Mouse (Mus musculus) adrenal gland, postnatal 10 days (tissue): ENCODE measurements around the gene T2. TPM values are rescaled to one million over a fixed set of nuclear protein-coding genes. Genes with fewer than 3 reads are reported as not detected.
A peak's percentile ranks its signal among the peaks of the same experiment; 100 is the strongest.
"Not testable (repeated sequence)": the region's sequence is repeated elsewhere in the genome, so short reads cannot be mapped to it uniquely, and the experiment has no call there.

ENCODE experiments used
- DNase-seq: peaks from one replicate; pipeline ENCODE4 v3.0.0; 2021; ENCODE audit warnings: mixed read lengths
- long read RNA-seq, 2 experiments: library from polyadenylated mRNA; stranded (forward); transcript quantifications; one replicate each; pipeline ENCODE4 v2.0.0; 2021
- total RNA-seq, 2 experiments: library from RNA; stranded (reverse); gene quantifications; 2 replicates each; pipeline ENCODE4 v1.2.3; 2021

T2 gene
- total RNA-seq: under 1 TPM in 1 of 2 experiments, not detected in 1; 0.18 TPM
- long read RNA-seq, experiment 1: 0 reads
- long read RNA-seq, experiment 2: 0 reads

DNA sequence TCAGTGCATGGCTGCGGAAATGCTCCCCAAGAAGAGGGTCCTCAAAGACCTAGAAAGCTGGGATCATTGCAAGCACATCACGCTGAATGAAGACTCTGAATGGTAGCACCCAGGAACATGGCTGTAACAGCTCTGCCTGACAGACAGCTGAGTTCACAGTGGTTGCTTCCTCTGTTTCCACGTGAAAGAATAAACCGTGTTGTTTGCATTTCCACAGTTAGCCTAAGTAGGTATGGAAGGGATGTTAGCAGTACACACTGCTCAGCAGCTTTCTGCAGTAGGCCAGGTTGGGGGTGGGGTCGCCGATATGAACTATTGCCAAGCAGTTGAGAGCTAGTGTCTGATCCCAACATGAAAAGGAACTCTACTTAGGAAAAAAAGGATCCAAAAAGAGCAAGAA is at the start of gene T2:
TSS of gene T2 (plus strand) at position 301 of the 400 bp plus-strand sequence.
- no peak for DNase-seq

DNA sequence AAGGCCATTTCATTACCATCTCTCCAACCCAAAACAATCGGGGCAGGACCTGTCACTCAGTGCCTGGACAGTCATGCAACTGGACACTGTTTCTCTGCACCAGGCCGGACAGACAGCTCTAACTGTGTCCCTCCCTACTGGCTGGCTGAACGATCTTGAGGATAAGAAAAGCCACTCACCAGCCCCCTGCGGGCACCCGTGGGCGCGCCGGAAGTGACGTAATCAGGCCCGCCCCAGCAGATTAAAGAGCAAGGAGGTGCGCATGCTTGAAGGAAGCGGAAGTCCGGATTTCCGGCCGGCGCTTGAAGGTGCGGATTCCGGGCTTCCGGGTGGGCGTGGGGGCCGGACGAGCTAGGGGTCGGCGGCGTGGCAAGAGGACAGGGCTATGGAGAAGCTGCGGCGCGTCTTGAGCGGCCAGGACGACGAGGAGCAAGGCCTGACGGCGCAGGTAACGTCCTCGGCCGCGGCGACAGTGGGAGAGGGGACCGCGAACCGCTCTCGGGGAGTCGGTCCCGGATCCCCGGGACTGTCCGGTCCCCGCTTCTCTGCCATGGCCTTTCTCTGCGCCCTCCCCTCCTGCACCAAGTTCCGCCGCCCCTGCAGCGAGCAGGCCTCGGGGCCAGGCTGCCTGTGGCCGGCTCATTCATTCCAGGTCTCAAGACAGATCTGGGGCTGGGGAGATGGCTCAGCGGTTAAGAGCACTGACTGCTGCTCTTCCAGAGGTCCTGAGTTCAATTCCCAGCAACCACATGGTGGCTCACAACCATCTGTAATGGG is 44.8 kb upstream of the T2 start, which contains the start of gene Sft2d1:
TSS of gene Sft2d1 (plus strand) at position 265 of the 777 bp plus-strand sequence.
- peak; percentile 98 for DNase-seq

DNA sequence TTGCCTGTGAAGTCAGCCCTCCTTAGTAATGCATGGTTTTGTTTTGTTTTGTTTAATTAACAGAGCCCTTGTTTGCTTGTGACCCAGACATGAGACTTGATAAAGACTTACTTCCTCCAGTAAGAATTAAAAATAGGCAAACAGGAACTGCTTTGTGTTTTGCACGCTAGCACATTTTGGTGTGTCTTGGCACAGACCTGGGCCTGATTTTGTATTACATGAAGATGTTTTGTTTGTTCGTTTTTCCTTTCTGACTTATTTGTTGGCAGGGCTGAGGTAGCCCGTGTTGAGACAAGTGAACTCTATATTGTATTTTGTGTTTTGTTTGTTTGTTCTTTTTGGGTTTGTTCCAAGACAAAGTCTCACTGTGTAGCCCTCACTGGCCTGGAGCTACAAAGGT is 44.0 kb upstream of the T2 start:
- DNase-seq: no peak

DNA sequence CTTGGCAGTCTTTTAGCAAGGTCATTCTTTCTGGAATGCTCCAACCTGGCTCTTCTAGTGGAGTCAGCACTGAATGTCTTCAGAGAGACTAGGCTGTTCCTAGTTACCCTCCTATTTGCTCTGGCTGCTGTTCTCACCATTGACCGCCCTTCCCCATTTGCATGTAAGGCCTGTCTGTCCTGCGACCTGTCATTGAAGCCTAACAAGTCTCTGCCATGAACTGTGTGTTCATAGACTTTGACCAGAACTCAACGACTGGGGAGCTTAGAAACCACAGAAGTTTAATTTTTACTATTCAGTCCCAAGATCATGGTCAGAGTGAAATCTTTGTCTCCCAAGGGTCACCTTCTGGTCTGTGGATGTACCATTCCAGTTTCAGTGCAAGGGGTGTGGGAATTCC is 41.8 kb upstream of the T2 start:
- DNase-seq: no peak

DNA sequence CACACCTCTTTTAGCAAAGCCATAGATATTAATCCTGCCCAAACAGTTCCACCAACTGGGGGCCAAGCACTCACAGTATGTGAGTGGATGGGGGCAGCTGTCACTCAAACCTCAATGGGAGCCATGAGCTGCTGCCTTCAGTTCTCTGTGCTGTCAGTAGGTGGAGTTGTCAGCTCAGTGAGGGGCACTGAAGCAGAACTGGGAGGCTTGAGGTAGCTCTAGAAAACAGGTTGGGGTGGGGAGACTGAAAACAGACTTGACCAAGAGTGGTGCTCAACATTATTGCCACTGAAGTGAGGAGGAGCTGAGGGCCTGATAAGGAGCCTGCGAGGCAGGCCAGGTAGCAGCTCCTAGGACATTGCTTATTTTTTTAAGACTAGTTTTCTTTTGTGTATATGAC is 39.5 kb upstream of the T2 start:
- DNase-seq: no peak

DNA sequence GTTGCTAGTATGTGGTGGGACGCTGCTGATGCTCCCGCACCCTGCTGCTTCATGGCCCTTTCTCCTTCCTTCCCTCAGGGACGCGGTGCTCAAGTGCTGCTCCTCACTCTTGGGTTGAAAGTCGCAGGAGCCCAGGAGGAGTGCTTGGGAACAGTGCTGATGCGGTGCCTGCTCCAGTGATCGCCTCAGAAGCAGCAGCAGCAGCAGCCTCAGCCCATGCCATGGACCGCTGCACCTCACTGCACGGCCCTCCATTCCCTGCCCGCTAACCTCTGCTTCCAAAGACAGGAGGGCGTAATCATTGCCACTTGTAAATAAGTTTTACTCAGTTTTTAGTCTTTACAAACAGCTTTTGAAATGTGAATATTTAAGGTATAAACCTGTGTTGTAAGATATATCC is 28.9 kb upstream of the T2 start:
- DNase-seq: not testable (repeated sequence)

DNA sequence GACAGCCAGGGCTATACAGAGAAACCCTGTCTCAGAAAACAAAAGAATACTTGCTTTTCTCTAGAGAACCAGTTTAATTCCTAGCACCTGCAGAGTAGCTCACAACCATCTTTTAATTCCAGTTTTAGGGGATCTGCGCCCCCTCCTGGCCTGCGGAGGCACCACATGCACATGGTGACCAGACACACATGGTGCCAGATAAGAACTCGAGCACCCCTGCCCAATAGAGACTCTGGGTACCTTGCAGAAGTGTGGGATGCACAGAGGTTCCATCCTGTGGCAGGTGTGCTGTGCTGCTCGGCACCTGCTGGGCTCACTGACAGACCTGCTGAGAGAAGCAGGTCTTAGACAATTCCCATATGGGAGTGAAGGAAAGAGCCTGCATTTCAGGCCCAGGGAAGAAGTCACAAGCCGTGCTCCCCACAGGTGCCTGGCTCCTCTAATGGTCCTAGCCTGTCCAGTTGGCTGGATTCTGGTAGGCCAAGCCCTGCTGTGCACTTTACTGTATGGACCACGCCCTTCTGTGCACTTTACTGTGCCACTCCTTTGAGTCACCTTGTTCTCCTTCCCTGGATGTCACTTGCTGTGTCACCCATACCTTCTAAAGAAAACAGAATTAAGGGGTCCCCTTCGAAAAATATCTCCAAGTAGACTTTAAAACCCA is 27.1 kb upstream of the T2 start:
- DNase-seq: no peak

DNA sequence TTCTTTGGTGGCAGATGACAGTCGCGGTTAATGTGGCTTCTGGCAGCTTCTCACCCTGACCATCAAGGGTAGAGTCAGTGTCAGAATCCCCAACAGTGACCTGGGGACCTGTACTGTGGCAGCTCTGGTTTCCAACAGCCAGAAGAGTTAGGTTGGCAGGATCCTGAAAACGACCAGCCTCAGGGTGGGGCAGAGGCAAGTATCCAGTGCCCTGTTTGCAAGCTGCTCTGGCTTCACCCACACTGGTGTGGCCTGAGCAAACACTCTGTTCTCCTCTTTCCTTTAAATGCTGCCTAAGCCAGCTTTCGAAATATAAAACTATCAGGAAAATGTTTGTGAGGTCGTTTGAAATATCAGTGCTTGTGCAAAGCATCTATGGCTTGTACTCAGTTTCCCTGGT is 25.2 kb upstream of the T2 start:
- DNase-seq: no peak

DNA sequence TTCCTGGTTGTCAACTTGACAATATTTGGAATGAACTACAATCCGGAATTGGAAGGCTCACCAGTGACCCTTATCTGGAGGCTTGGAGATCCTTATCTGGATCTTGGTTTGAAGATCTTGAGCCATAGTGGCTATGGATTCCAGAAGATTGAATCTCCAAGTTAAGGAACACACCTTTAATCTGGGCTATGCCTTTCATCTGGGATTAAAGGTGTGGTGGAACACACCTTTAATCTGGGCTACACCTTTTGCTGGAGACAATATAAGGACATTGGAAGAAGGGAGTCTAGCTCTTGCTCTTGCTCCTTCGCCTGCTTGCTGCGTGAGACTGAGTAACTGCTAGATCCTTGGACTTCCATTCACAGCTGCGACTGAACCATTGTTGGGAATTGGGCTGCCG is 18.6 kb upstream of the T2 start, which contains the start of gene Prr18:
TSS of gene Prr18 (plus strand) at position 301 of the 400 bp plus-strand sequence.
- not testable (repeated sequence) for DNase-seq

DNA sequence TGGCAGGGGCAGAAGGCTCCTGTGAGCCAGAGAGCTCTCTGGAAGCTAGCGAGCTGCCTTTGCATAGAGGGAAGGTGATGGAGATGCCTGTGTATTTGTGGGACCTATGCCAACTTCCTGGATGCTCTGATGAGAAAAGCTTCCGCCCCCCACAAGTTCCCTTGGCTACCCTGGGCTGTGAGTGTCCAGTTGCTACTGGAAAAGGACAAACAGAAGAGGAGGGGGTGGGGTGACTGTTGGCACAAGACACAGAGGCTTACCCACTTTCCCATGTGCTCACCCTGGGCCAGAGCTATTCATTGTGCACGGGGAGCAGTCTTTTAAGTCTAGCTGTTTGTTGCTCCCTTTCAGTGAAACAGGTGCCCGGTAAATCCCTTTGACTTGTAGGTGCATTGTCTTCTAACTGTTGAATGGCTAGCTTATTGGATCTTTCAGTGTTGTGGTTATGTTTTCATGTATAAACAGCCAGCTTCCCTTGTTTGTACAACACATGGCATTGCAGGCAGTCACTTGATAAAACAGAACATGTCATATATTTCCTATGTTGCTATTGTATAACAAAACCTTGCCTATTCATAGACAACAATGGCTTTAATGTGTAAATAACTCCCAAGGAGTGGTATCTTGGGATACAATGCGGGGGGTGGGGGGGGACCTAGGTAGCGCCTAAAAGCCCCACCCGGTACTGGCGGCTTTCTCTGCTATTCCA is 16.0 kb upstream of the T2 start:
- DNase-seq: no peak

DNA sequence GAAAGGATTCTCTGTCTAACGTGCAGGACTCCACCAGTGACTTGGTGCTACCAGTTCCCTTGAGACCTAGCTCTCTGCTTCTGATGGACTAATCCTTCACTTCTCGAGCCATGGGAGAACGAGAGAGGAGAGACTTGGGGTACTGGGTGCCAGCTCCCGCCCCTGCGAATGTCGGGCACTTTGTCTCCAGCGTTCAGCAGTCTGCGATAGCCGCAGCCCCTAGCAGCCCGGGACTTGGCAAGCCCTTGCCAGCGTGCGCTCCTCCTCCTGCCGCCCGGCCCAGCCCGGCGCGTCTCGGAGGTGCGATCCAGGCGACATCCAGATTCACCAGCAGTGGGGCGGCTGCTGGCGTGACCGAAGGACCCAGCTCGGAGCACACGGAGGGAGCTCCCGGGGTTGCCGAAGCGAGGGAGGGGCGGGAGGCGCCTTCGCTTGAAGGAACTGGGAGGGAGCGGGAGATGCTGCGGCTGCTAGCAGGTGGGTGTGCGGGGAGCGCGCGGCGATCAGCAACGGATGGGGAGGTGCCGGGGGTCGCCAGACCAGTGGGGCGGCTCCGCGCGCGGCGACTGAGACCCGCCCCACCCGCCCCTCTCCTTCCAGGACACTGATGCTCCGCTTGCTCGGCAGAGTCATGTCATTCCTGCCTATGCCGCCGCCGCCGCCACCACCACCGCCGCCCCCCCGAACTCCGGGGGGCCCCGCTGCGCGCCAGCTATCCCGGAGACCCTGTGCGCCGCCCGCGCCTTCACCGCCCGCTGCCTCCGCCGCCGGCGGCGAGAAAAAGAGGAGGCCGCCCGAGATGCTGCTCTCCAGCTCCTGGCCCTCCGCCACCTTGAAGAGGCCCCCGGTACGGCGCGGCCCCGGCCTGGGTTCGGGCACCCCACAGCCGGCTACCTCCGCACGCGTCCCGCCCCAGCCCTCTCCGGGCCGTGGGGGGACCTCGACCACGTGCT is 15.1 kb upstream of the T2 start:
- peak; percentile 42 for DNase-seq

DNA sequence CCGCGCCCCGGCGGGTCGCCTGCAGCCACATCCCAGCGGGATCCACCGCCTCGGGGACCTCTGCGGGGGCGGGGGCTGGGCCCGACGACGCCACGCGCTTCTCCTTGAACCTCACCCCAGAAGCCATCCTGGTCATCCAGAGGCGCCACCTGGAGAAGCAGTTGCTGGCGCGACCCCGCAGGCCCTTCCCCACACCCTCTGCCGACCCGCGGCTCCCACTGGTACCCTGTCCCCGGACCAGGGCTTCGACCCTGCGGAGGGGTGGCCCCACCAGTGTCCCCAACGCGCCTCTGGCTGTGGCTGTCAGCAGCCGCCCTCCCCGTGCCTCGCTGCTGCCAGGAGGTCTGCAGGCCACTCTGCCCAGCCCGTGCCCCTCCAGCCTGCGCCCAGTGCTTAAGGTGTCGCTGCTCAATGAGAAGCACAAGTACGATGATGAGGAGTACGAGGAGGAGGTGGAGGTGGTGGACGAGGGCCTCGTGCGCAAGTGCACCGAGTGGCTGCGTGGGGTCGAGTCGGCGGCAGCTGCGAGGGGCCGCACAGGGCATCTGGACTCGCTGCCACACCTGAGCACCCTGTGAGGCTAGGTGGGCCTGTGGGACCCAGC is 14.3 kb upstream of the T2 start:
- DNase-seq: no peak

DNA sequence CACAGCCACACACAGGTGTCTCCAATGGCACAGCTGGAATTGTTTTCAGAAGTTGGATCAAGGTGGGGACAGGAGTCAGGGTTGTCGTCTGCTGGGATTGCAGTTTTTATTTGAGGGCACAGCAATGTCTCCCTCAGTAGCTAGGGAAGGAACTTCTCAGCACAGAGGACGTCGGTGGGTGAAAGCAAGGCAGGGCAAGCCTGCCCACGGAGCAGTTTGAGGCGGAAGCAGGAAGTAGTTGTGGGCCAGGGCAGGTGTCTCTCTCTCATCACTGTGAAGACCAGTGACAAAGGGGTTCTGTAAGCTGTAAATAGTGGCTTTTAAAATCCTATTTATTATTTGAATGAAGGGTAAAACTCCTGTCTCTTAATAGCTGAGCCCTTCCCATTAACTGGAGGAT is 13.1 kb upstream of the T2 start:
- DNase-seq: no peak

DNA sequence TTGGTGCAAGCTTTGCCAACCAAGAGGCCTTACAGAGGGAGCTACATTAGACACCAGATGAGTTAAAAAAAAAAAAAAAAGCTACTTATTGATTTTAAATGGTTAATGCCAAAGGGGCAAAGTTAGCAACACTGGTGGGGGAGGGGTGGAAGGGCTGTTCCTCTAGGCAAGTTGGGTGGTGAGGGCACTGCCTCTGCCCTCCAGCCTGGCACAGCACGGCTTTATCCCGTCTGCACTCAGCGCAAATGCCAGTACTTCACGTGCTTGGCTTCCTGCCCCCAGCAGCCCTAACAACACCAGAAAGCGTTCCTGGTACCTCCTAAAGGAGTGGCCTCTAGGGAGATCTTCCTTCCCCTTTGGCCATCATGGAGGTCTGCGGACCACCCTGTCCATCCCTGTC is 12.4 kb upstream of the T2 start:
- DNase-seq: no peak

DNA sequence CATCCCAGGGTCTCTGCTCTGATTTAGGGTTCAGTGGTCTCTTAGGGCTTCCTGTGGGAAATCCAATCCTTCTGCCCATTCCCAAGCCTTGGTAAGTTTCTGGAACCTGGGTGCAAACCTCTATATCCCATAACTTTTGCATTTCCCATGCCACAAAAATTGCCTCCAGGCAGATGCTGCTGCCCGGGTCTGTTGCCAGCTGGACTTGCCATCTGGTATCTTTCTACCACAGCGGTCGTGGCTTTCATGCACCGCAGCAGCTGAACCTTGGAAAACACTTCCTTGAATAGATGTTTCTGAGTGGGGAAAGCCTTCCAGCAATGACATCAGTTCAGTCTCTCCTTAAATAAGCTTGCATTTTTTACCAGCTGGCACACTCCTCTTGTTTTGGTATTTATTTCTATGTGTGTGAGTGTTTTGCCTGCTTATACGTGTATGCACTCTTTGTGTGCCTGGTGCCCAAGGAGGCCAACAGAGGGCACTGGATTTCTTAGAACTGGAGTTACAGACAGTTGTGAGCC is 8.0 kb upstream of the T2 start:
- DNase-seq: no peak

DNA sequence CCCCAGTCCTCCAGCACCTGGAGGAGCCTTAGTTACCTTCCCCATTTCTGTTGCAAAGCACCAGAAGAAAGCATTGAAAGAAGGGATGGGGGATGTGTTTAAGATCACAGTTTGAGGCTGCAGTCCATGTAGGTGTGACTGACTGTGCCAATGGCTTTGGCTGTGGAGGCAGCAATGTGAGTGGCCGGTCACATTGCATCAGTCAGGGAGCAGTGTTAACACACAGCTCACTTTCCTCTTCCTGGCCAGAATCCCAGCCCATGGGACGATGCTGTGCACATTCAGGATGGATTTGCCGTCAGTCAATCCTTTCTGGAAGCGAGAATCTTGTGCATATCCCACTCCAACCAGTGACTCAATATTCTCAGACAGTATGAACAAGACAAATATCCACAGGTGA is 6.9 kb upstream of the T2 start:
- no peak for DNase-seq

DNA sequence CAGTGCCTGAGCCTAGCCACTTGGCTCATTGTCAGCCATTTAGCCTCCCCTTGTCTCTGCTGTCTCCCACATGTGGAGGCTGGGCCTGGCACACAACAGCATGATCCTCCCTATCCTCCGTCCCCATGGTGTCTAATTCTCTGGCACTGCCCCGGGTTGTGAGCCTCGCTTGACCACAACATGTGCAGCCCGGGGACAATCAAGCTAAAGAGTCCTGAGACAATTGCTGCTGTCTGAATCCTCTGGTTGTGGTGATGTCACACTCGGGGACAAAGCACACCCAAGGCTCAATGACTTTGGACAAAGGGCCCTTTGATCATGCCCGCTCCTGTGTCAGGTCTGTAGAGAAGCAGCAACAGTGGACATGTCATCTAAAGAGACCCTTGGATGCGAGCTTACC is 4.7 kb upstream of the T2 start:
- no peak for DNase-seq

DNA sequence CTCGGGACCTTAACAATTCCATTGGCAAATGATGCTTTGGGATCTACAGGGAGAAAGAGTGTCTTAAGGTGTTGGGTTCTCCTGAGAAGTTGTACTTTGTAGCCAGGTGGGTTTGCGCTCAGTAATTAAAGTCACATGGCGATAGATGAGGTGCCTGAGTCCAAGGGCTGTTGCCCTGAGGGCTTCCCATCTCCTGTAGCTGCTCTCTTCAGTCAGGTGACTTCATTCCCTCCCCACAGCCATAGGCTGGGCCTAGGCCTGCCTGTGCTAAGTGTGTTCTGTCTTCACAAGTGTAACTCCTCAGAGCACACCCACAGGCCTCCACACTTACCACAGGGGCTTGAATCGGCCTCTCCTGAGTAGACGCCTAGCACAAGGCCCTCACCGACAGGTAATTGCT is 1.7 kb downstream of the T2 start:
- no peak for DNase-seq

DNA sequence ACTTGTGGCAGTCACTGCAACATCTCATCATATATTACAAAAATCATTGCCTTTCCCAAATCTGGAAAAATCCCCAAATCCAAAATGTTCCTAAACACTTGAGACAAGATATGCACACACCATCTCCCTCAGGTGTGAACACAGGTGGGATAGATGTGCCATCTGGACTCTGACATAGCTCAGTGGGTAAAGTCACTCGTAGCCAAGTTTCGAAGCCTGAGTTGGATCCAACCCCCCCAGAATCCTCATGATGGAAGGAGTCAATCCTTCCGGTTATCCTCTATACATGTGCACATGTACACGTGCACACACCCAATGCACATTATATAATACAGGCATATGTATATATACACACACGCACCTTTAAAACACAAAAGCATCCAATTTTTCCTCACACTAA is 5.1 kb downstream of the T2 start:
- DNase-seq: no peak

DNA sequence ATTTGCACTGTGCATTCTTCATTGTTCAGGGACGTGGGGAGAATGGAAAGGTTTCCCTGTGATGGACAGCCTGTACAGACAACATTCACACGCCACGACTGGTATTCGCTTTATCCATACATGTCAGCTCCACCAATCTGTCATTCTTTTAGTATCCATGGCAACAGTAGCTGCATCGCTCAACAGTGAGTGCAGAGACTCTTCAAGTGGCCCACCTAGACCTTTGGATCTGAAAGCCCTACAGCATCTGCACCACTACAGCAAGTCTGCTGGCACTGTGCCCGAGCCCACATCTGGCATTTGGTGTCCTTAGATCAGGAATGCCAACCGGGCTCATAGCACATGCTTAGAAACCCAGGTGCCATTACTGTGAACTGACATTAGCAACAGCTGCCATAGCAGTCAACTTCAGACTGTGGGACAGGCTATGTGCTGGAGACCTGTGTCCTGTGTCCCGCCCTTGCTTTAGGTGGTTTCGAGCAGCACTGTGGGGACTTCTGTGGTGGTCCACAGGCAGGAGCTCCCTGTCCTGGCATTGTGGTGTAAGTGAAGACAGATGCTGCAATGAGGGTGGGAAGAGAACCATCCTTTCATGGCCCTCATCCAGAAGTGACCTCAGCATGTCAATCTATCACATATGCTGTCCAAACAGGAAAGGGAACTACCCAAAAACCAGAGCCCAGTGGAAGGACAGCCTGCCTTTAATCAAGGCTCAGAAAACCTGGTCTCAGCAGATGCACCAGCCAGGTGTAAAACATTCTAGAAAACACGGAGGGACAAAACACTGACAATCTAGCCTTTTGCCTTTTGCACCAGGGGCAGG is 5.7 kb downstream of the T2 start:
- DNase-seq: no peak
